Mouse (Mus musculus): Measurements from ENCODE around the gene Dnah12.

DNA sequence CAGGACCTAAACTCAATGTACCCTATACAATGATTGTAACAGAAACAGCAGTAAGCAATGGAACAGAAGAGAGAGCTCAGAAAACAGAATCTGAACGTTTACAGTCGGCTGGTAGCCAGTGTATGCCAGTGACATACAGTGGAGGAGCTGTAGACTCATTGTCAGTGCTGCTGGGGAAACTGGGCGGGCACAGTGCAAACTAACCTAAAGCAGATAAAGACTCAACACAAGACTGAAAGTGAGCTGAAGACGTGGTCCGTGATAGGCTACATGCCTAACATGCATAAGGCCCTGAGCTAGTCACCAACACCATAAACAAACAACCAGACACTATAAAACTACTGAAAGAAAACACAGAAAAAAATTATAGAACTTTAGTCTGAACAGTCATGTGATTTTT is 188.6 kb downstream of the Dnah12 start:
- TF ChIP-seq EP300 (IDR thresholded peaks at IDR 0.05; ENCODE audit: insufficient read depth, low read depth, low read length) (no peak), POLR2A (IDR thresholded peaks at IDR 0.05; ENCODE audit: insufficient read depth, low read depth, low read length) (no peak)
